Mouse (Mus musculus) frontal cortex, postnatal 10 days (tissue): ENCODE data around the gene Cyp24a1.
"Not testable (repeated sequence)": the region's sequence is repeated elsewhere in the genome, so short reads cannot be mapped to it uniquely, and the experiment has no call there.

Experiments used
- DNase-seq, 2 experiments: peaks; one replicate each; pipeline ENCODE4 v3.0.0; 2022; ENCODE audit warnings: low spot score in 2 of 2, mixed read lengths in 1 of 2

Gene Cyp24a1

DNA sequence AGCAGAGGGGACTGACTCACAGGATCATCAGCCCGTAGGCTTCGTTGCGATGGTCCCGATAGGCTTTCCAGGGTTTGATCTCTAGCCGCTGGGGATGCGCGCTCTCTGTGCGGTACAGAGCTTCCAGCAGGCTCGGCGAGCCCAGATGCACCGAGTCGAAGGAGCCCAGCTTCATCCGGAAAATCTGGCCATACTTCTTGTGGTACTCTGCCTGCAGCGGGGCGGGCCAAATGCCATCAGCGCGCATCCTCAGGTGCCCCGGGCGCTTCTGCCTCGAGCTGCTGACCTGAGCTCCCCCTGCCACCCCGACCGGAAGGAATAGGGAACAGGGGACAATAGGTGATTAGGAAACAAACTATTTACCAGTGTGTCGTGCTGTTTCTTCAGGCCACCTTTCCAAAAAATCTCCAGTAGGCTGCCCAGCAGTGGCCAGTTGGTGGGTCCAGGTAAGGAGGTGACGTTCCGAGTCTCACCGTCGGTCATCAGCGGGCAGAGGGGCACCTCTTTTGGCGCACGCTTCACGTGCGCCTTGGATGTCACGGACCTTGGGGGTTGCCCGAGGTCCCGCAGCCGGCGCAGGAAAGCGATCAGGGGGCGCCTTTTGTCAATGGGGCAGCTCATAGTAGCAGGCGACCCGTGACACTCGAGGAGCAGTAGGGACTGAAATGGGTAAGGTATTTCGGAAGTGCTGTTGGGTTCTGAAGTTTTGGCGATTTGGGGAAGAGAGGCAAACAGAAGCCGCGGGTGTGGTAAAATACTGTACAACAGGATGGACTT is 603 bp downstream of the Cyp24a1 start, which contains the start of gene Pfdn4:
Pfdn4 (plus strand) TSS at position 275 of the 777 bp plus-strand sequence.
- no peak for DNase-seq

DNA sequence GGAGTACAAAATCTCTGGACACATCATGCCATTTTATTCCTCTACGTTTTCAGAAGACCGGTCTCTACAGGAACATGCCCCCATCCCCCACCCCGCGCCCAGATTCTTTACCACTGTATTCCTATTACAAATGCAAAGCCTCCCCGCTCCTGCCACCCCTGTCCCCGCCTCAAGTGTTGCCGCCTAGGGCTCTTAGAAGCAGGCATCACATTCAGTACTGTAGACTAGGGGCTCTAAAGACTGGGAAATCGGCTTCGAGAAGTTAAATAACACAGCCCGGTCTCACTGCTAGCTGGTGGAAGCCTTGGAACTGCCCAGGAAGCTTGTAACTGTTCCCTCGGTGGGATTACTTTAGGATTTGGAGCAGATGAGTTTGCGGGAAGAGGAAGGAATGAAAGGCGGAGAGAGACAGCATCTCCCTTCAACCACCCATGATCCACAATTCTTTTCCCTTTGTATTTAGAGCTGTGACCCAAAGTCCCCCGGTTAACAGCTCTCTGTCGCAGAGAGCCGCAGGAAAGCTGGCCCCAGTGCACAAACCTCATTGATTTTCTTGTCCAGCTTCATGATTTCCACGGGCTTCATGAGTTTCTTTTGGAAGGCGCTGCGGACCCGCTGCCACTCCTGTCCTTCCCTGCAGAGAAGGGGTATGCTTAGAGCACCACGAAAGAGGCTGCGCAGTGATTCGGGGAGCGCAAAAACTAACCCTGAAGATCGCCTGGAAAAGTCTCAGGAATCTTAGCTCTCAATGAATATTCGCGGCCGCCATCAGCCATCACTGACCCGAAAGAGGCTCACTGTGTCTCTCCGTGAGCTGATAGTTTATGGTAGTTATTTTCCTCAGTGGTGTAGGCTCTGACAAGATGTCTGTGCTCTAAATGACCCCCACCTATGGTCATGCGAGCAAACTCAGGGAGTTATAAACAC is 1.9 kb downstream of the Cyp24a1 start:
- no peak for DNase-seq

DNA sequence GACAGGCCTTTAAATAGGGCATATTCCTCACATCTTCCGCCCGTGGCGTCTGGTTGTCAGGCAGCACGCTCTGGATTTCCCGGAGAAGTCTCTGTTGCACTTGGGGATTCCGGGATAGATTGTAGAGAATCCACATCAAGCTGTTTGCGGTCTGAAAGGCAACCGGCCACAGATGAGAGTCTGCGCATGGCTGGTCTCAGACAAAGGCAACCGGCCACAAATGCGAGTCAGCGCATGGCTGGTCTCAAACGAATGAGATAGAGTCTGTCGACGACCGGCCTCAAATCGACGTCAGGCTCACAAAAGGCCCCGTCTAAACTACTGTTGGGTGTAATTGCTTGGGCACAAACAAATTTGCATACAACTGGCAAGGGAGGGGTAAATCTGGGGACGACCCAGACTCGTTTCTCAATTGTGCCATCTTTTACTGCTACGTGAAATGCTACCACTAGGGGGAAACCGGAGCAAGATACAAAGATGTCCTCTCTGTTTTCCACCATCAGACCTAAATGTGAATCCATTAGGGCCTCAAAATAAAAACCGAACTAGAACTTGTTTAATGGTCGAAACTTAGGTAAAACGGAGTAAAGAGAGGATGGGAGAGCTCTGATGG is 8.9 kb downstream of the Cyp24a1 start:
- DNase-seq = no peak

DNA sequence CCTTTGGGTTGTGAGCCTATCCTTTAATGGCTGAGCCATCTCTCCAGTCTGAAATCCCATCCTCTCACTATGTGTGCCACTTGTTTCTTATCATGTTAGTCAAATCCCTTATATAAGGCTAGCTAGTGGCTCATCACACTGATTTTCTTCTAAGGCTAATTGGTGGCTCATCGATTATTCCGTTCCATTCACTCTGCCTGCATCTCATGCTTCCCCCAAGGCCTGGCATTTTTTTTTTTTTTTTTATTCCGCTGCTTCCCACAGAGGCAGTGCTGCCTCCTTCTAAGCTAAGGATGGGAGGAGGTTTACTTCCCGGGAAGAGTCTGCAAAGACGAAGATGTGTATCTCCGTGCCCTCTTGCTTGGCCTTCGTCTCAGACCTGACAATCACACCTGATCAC is 9.7 kb downstream of the Cyp24a1 start:
- DNase-seq = no peak

DNA sequence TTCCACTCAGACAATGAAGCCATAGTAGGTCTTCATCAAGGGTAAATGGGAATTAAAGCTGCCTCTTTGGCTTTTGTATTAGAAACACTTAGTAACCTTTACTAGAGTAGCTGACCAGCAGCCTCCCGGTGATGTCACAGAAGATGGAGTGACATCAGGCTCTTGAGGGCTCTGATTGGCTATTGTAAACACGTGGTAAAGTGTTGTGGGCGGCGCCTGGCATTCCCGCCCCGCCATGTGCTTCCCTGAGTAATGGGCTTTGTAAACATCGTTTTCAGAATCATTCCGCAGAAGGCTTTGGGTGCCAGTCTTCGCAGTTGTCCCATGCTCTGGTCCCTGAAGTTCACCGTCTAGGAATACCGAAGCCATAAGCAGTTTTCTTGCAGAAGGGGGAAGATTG is 13.0 kb downstream of the Cyp24a1 start:
- no peak for DNase-seq

DNA sequence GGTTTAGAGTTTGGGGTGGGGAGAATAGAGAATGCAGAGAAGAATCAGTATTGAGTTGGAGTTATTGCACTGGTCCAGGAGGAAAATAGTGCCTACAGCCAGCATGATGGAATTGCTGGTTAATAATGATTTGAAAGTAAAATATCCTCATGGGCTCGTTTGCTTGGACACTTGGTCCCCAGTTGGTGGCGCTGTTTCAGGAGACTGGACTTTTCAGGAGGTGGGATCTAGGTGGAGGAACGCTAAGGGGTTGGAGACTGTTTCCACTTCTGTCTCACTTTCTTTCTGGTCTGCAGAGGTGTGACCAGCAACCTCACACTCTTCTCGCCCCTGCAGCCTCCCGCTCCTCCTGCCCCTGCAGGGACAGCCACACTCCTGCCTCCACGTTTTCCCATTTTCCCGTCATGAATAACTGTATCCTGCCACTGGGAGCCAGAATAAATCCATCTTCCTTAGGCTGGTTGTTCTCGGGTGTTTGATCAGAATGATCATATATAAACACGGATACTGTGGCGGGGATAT is 14.9 kb downstream of the Cyp24a1 start:
- no peak for DNase-seq

DNA sequence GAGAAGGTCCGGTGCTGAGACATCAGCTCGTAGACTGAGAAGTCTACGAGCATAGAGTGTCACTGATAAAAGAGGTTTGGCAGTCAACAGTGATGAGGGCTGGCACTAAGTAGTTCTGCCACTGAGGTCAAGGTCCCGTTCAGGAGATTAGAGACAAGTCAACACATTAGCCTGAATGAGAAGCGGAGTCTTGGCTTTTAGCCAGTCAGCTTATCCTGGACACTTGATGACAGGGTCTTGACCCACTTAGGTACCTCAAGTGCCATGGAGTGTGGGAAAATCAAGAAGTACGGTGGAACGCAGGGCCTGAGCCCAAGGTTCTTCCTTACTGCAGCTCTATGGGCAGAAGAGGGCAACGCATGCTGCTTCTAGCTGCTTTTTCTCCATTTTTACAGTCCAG is 20.3 kb downstream of the Cyp24a1 start:
- DNase-seq = no peak

DNA sequence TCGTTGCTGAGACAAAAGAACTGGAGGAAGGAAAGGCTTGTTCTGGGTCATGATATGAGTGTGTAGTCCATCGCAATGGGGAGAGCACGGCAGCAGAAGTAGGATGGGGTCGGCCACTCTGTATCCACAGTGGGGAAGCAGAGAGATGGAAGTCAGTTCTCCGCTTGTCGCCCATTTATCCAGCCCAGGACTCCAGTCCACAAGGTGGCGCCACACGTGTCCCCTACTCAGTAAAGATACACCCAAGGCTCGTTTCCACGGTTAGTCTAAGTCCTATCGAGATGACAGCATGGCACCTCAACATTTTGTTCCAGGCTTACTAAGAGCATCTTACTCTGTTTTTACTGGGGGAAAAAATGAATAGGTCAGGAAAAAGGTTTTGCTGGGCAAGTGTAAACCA is 20.7 kb downstream of the Cyp24a1 start:
- no peak for DNase-seq

DNA sequence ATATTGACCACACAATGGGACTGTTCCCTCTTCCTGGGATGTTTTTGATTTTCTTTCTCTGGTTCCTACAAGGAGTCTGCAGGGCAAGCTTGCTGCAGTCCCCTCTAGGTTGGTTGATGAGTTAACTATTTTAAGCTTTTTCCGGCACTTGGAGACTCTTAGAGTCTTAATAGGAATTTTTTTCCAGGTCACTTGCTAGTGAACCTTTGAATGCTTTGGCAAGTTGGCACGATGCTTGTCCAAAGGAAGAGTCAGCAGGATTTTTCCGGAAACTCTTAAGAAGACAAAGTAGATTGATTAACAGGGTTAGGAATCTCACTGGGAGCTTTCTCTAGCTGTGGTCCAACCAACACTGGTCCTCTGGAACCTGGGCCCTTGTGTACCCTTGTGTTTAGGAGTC is 21.8 kb downstream of the Cyp24a1 start:
- DNase-seq = no peak

DNA sequence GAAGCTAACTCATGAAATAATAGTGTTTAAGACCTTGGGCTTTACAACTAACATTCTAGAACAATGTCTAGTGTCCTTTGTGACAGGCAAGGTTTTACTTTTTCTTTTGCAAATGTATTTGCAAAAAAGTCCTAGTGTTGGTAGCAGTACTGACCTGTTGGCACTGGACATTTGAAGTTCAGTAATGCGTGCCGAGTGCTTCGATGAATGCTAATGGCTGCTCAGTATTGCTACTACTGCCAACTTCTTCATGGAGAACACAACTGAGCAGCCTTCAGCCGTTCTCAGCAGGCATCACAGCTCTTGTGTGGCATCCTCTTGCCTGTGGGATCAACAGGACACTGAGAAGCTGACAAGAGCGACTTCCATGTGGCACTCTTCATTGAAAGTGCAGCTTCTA is 22.8 kb downstream of the Cyp24a1 start:
- DNase-seq = no peak

DNA sequence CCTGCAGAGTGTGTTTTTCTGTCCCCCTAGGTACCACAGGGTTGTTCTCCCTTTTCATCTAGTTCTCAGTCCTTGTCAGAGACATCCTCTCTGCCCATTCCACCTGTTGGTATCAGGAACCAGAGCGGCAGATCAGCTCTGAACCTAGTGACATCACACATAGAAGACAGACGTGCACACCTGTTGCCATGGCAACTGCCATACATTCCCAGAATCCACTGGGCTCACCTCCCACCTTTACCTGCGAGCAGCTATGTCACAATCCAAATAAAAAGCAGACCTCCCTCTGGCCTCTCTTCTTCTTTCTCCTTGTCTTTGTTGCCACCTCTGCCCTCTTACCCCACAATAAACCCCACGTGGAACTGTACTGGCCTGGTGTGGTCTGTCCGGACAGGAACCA is 26.4 kb downstream of the Cyp24a1 start:
- no peak for DNase-seq

DNA sequence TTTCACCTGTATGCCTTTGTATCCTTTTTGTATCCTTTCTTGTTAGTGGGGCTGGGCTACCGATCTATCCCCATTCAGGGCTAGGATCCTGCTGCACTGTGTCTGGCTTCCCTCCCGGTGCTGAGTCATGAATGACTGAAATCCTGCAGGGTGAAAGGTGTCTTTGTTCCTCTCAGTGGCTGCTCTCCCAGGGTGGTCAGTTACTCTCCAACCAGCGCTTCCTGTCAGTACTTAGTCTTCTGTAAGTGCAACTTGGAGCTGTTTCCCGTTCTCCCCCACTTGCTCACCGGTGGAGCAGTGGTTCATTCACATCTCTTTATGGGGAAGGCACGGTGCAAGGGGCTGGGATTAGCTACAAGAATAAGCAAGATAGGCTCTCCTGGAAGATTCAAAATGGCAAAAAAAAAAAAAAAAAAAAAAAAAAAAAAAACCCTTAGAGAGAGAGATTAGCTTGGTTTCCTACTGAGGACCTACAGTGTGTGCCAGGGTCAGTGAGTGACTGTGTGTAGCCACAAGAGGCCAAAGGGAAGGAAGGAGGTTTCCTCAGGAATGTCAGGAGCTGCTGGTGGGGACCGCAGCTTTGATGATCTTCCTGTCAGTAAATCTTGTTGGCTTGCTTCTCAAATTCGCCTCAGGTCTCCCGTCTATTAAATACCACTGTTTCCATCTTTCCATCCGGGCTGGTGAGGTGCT is 27.2 kb downstream of the Cyp24a1 start:
- DNase-seq = peak in 1 of 2 experiments; percentile 16

DNA sequence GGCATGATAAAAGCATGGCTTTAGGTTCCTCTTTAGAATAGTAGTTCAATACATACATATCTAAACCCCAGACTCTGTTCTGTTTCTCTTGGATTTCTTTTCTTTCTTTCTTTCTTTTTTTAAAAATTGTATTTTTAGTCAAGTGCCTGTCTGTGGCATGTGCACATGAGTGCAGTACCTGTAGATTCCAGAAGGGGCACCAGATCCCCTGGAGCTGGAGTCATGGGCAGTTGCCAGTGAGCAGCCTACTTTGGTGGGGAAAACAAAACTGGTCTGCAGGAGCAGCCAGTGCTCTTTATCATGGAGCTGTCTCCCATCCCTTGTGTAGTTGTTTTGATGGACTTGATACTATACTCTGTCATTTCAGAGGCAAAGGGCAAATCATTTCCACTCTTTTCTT is 28.9 kb downstream of the Cyp24a1 start:
- DNase-seq = no peak

DNA sequence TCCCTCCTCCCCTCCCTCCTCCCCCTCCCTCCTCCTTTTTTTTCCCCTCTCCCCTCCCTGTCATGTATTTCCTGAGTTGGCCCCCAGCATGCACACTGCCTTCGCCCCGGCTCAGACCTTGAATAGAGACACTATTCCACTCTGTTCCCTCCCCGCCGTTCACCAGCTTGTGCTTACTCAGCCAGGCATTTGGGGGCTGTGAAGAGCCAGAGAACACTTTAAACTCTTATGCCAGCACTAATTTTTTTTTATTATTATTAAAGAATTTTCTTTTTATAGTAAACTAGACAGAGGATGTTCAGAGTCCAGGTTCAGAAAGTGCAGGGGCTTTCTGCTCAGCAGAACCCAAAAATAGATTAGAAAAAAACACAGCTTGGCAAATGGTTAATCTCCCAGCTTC is 32.1 kb downstream of the Cyp24a1 start:
- no peak for DNase-seq

DNA sequence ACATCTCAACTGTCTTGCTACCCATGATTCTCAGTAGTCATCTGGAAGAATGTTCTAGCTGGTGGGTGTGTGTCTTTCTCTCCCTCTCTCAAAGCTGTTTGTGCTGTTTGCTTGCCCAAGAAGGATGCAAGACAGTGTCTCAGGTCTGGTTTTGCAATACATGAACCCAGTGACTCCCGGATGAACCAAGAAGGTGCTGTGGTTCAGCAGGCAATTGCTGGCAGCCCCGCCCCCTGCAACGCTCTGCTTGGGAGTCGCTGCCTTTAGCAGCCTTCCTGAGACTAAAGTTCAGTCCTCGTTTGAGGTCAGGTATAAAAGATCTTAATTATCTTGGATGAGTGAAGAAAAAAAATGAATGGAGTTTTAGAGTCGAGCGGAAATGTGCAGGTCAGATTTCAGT is 35.3 kb downstream of the Cyp24a1 start:
- DNase-seq = no peak

DNA sequence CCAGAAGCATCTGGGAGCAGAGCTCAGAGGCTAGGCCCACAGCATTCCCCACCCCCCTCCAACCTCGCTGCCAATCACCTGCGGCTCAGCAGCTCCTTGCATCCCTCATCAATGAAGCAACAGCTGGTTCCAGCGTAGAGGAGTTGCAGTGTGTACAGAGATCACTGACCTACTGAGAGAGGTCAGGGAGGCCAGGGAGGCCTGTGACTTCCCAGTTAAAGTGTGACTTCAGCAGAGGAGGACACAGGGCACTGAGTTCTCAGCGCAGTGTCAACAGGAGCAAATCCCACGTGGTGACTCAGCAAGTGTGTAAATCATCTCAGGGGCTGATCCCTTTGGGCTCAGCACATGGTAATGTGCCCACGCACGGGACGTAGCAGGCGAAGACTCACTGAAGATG is 37.1 kb downstream of the Cyp24a1 start:
- DNase-seq = no peak

DNA sequence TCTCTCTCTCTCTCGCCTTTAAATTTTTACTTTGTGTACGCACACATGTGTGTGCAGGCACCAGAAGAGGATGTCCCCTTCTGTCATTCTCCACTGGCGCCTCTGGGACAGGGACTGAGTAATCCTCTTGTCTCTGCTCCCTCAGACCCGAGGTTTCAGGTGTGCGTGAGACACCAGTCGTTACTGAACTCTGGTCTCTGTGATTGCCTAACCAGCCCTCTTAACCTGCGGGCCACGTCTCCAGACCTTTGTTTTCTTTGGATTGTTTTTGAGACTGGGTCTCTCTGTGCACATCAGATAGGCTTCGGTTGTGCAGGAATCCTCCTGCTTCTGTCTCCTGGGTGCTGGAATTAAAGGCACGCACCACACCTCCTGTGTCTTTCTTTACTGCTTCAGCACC is 37.8 kb downstream of the Cyp24a1 start:
- DNase-seq = no peak

DNA sequence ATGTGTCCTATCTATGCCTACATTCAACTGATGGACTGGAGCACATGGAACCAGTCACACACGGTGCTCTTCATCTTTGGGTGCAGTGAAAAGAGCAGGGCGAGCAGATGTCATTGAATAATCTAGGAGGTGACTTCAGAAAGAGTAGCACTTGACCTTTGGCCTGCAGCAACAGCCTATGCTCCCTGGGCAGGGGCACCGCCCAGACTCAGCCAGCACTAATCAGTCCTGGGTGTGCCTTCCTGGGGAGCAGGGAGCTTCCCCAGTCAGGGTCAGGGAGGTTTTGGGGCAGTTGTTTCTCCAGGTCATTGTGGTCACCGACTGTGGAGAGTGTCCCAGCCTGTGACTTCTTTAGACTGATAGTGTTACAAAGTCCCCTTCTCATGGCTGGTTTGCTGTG is 43.1 kb downstream of the Cyp24a1 start:
- not testable (repeated sequence) for DNase-seq

DNA sequence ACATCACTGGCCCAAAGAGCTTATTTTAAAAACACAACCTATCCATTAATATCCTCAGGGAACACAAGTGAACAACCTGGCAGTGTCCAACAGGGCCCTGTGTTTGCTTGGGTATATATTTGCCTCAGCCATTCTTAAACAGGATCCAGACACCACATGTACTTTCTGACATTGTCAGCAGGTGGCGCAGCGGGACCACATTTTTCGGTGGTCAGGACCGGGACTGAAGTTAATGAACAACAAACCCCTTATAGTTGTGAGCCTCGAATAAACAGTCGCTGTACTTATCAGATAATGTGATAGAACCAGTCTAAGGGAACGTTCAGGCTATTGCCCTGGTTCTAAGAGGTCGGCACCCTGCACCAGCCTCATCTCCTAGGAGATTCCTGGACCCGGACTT is 46.0 kb downstream of the Cyp24a1 start:
- peak in 1 of 2 experiments; percentile 73 for DNase-seq

DNA sequence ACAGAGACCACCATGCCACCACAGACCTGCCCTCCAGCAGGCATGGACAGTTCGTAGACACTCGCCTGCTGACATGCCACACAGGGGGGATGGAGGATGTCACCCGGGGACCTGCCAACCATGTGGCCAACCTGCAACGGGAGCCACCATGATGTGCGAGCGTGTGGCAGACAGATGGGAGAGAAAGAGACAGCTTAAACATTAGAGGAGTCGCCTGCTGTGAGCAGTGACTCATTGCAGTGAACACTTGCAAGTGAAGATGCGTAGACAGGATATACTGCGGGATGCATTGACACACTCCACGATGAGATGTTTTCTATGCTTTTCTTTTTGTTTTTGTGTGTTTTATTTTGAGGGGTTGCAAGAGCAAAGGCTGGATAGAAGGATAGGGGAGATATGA is 49.3 kb downstream of the Cyp24a1 start:
- no peak for DNase-seq

DNA sequence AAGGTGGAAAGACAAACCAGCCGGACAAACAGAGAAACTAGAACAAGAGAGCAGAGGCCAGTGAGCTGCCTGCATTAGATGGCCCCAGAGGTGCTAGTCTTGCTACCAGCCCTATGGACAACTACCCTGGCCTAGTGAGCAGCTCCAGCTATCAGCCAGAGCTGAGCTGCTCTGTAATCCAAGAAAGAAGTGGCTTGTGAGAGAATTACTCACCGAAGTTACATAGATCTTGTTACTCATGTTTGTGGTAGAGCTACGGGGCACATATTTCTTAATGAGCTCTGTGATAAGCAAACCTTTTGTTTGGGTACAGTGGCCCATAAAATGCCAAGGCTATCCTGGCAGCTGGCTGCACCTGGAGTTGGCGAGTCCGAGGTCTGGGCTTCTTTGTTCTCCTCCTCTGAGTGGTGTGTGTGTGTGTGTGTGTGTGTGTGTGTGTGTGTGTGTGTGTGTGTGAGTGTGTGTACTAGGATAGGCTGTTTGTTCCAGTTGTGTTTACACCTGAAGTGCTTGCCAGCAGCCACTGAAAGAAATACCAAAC is 50.0 kb downstream of the Cyp24a1 start:
- no peak for DNase-seq
